Mouse (Mus musculus) C3H10T1/2 (cell line): ENCODE results near the gene Kiss1r. TPM values are rescaled to one million over a fixed set of nuclear protein-coding genes. Genes with fewer than 3 reads are reported as not detected.

ENCODE experiments used
- polyA plus RNA-seq, 2 experiments: library from polyadenylated mRNA; unstranded; fragments of >200 nt; fragmentation: generic; extraction: Trizol; gene quantifications; one replicate each; pipeline ENCODE4 v1.2.1; 2012; ENCODE audit warnings: missing spikeins in 2 of 2

The Kiss1r gene
- 1 to 10 TPM in 1 of 2 experiments, under 1 TPM in 1; 0.13 to 3.3 TPM for polyA plus RNA-seq

DNA sequence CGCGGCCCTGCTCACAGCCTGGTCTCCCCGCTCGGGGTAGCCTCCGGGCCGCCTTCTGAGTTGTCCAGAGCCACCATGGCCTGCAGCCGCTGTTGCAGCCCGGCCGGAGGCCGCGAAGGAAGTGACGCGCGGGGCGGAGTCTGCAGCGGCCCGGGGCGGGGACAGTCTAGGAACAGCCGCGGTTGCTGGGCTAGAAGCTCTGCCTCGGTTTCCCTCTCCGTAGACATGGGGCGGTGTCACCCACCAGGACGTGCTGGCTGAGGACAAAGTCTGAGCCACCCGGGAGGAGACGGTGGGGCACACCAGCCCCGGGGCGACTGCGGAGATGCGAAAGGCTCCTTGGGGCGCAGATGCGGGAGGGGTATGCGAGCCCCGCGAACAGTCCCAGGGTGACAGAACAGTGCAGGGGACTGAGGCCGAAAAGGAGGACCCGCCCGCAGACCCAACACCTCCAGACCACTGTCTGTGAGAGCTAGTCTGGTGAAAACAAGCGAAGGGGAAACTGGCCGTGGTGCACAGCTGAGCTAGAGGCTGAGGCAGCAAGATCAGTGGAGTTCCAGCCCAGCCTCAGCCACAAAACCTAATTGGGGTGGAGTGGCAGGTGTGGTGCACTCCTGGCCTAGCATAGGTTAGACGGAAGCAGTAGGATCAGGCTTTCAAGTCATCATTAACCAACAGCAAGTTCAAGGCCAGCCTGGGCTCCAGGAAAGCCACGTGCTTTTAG lies at the start of gene Kiss1r:
TSS of gene Kiss1r (plus strand) at position 164 of the 724 bp plus-strand sequence.

DNA sequence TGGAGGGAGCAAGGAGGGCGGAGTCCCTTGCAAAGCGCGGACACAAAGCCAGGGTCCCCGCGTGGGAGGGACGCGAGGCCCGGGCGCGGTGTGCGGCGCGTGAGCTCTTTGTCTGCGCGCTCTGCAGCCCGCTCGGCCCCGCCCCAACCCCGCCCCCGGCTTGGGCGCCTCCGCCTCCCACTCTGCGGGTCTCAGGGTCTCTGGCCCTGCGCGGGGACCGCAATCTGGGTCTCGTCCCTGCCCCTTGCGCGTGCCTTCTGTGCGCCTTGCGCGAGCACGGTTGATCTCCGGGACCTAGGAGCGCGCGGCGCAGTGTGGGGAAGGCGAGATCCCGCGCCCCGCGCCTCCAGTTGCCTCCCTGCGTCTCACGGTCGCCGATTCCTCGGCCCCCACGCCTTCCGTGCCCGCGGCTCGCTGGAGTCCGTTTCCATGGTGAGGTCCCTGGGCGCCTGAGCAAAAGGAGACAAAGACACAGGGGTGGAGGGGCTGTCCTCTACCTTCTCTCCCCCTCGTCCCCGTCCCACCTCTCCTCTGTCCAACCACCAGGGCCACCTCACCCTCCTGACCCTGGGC lies 42.4 kb upstream of the Kiss1r start, which contains the start of the genes Prtn3 and Plppr3:
TSS of gene Prtn3 (plus strand) at position 187 of the 573 bp plus-strand sequence.
TSS of gene Plppr3 (minus strand) at position 345 of the 573 bp plus-strand sequence.

DNA sequence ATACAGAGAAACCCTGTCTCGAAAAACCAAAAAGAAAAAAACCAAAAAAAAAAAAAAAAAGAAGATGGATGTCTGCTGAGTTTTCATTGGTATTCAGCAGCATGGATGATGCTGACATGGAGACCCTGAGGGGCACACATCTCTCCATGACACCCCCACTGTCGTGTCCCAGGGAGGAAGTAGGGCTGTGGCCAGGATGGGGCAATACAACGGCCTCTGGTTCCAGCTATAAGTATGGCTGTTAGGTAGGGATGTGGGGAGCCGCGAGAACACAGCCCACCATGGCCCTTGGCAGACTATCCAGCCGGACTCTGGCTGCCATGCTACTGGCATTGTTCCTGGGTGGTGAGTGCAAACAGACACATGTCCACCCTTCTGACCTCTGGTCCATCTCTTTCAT lies 30.7 kb upstream of the Kiss1r start, which contains the start of gene Elane:
TSS of gene Elane (plus strand) at position 194 of the 400 bp plus-strand sequence.

DNA sequence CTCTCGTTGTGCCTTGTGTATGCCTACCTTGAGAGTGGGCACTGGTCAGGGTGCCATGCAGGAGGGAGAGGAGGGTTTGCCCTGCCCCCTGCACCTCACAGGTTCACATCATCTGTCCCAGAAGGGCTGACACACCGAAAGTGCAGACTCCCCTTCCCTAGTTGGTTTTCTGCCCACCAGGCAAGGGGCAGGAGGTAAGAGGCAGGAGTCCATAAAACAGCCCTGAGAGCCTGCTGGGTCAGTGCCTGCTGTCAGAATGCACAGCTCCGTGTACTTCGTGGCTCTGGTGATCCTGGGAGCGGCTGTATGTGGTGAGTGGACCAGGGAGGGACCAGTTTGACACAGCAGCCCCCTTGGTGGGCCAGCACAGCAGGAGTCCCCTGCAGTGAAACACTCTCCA lies 26.1 kb upstream of the Kiss1r start, which contains the start of gene Cfd:
TSS of gene Cfd (plus strand) at position 184 of the 400 bp plus-strand sequence.

GRCm38 (mm10) chr10:79908167-79909091 lies 8.3 kb upstream of the Kiss1r start, which contains the start of gene Med16:
Med16 (minus strand) TSS chr10:79908923.

GRCm38 (mm10) chr10:79910556-79910955 lies 6.2 kb upstream of the Kiss1r start, which contains the start of gene Gm26602:
Gm26602 (plus strand) TSS chr10:79910856.

DNA sequence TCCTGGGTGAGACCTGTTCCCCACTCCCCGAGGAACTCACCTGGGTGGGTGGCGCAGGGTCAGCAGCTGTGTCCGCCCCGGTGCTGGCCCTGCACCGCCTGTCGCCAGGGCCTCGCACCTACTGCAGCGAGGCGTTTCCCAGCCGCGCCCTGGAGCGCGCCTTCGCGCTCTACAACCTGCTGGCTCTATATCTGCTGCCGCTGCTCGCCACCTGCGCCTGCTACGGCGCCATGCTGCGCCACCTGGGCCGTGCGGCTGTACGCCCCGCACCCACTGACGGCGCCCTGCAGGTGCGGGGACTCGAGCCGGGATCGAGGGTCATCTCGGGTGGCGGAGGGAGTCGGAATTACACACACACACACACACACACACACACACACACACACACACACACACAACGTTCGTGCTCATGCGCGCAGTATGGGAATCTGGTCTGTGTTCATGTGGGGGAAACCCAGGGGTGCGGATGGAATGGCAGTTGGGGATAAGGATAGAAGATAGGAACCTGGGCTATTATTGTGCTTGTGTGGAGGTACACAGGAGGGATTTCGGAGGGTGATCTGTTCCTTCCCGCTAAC lies 4.3 kb downstream of the Kiss1r start, which contains the start of gene R3hdm4:
TSS of gene R3hdm4 (minus strand) at position 251 of the 578 bp plus-strand sequence.

DNA sequence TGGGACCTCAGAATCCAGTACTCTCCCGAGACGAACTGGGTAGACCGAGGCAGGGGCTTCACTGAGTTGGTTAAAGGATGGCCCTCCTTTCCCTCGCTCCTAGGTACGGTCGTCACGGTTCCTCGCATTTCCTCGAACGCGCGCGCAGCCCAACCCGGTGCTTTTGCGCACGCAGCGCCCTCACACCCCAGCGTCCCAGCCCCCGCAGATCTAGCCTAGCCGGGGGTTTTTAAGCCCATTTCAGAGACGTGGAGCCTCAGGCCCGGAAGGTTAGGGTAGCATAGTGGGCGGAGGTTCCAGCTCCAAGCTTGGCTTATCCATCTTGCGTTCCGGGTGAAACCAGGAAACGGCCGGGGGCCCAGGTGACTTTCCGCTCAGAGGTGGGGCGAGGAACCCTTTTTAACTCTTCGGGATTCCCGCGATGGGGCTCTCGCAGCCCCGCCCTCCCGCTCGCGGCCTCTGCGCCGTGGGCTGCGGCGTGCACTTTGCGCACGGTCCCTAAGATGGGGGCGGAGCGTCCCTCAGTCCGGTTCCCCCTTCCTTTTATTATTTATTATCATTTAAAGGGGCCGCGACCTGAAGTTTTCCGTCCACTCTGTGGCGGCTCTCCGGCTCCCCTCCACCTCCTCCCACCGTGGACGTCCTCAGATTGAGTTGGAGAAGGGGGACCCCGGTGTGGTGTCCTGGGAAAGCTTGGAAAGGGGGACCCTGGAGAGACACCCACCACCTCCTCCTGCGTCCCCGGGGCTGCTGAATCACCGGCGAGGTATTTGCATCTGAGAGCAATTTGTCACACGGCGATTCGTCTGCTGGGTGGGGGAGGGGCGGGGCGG lies 9.9 kb downstream of the Kiss1r start, which contains the start of gene Arid3a:
TSS of gene Arid3a (plus strand) at position 553 of the 833 bp plus-strand sequence.

GRCm38 (mm10) chr10:79959847-79960601 lies 43.3 kb downstream of the Kiss1r start, which contains the start of gene Wdr18:
Wdr18 (plus strand) TSS chr10:79960152.

GRCm38 (mm10) chr10:79970415-79971182 lies 53.8 kb downstream of the Kiss1r start, which contains the start of gene Grin3b:
Grin3b (plus strand) TSS chr10:79970715.

Other genes starting within 250 kb of the Kiss1r start
- gene Tpgs1, start 247.6 kb upstream of the Kiss1r start, polyA plus RNA-seq = 100 to 1,000 TPM; 144 to 166 TPM
- 100 to 1,000 TPM in 1 of 2 experiments, 10 to 100 TPM in 1; 90.7 to 532 TPM for gene Cdc34, start 234.8 kb upstream of the Kiss1r start, polyA plus RNA-seq
- 1 to 10 TPM in 1 of 2 experiments, under 1 TPM in 1; 0.26 to 1.4 TPM for gene Gzmm, start 228.0 kb upstream of the Kiss1r start, polyA plus RNA-seq
- gene Bsg, start 212.5 kb upstream of the Kiss1r start, polyA plus RNA-seq = 1,000 to 10,000 TPM in 1 of 2 experiments, 100 to 1,000 TPM in 1; 956 to 1,508 TPM
- gene Hcn2, start 200.3 kb upstream of the Kiss1r start, polyA plus RNA-seq = 1 to 10 TPM; 2.8 to 4.9 TPM
- 10 to 100 TPM; 66.4 to 68.7 TPM for gene Polrmt, start 170.4 kb upstream of the Kiss1r start, polyA plus RNA-seq
- gene Fgf22, start 161.9 kb upstream of the Kiss1r start, polyA plus RNA-seq = under 1 TPM; 0.05 to 0.19 TPM
- gene Rnf126, start 150.0 kb upstream of the Kiss1r start, polyA plus RNA-seq = 100 to 1,000 TPM in 1 of 2 experiments, 10 to 100 TPM in 1; 81.0 to 105 TPM
- 1 to 10 TPM; 4.7 to 6.0 TPM for gene Fstl3, start 139.7 kb upstream of the Kiss1r start, polyA plus RNA-seq
- under 1 TPM; 0.07 to 0.27 TPM for gene Prss57, start 126.0 kb upstream of the Kiss1r start, polyA plus RNA-seq
- gene Palm, start 123.4 kb upstream of the Kiss1r start, polyA plus RNA-seq = 100 to 1,000 TPM in 1 of 2 experiments, 10 to 100 TPM in 1; 79.5 to 140 TPM
- under 1 TPM; 0.04 to 0.12 TPM for gene Misp, start 96.0 kb upstream of the Kiss1r start, polyA plus RNA-seq
- 100 to 1,000 TPM; 188 to 194 TPM for gene Ptbp1, start 62.5 kb upstream of the Kiss1r start, polyA plus RNA-seq
- gene Prtn3, start 42.5 kb upstream of the Kiss1r start, polyA plus RNA-seq = 1 to 10 TPM in 1 of 2 experiments, not detected in 1; 2.4 TPM
- gene Plppr3, start 42.3 kb upstream of the Kiss1r start, polyA plus RNA-seq = 1 to 10 TPM in 1 of 2 experiments, under 1 TPM in 1; 0.34 to 8.2 TPM
- under 1 TPM in 1 of 2 experiments, not detected in 1; 0.06 TPM for gene Elane, start 30.7 kb upstream of the Kiss1r start, polyA plus RNA-seq
- gene Cfd, start 26.1 kb upstream of the Kiss1r start, polyA plus RNA-seq = under 1 TPM in 1 of 2 experiments, not detected in 1; 0.05 TPM
- gene Med16, start 8.0 kb upstream of the Kiss1r start, polyA plus RNA-seq = 10 to 100 TPM; 43.2 to 83.7 TPM
- not detected for gene Gm26602, start 6.1 kb upstream of the Kiss1r start, polyA plus RNA-seq
- 100 to 1,000 TPM in 1 of 2 experiments, 10 to 100 TPM in 1; 61.0 to 121 TPM for gene R3hdm4, start 4.2 kb downstream of the Kiss1r start, polyA plus RNA-seq
- under 1 TPM; 0.29 to 0.85 TPM for gene Arid3a, start 10.1 kb downstream of the Kiss1r start, polyA plus RNA-seq
- 100 to 1,000 TPM in 1 of 2 experiments, 10 to 100 TPM in 1; 29.0 to 130 TPM for gene Wdr18, start 43.2 kb downstream of the Kiss1r start, polyA plus RNA-seq
- gene Grin3b, start 53.7 kb downstream of the Kiss1r start, polyA plus RNA-seq = under 1 TPM; 0.12 to 0.79 TPM
- 100 to 1,000 TPM; 105 to 141 TPM for gene Tmem259, start 67.4 kb downstream of the Kiss1r start, polyA plus RNA-seq
- gene Cnn2, start 71.6 kb downstream of the Kiss1r start, polyA plus RNA-seq = 100 to 1,000 TPM; 426 to 430 TPM
- gene Abca7, start 79.5 kb downstream of the Kiss1r start, polyA plus RNA-seq = 1 to 10 TPM; 3.5 to 8.4 TPM
- under 1 TPM; 0.58 to 0.84 TPM for gene Arhgap45, start 99.7 kb downstream of the Kiss1r start, polyA plus RNA-seq
- 100 to 1,000 TPM; 195 to 403 TPM for gene Polr2e, start 122.8 kb downstream of the Kiss1r start, polyA plus RNA-seq
- gene Gpx4, start 130.2 kb downstream of the Kiss1r start, polyA plus RNA-seq = 1,000 to 10,000 TPM; 1,157 to 1,905 TPM
- 10 to 100 TPM; 15.6 to 42.5 TPM for gene Sbno2, start 188.6 kb downstream of the Kiss1r start, polyA plus RNA-seq
- 100 to 1,000 TPM in 1 of 2 experiments, 10 to 100 TPM in 1; 91.0 to 141 TPM for gene Stk11, start 198.8 kb downstream of the Kiss1r start, polyA plus RNA-seq
- gene Atp5d, start 221.7 kb downstream of the Kiss1r start, polyA plus RNA-seq = 1,000 to 10,000 TPM in 1 of 2 experiments, 100 to 1,000 TPM in 1; 776 to 1,441 TPM
- 10 to 100 TPM in 1 of 2 experiments, 1 to 10 TPM in 1; 4.8 to 18.5 TPM for gene Cbarp, start 223.9 kb downstream of the Kiss1r start, polyA plus RNA-seq
- 10 to 100 TPM; 25.4 to 86.5 TPM for gene Midn, start 231.3 kb downstream of the Kiss1r start, polyA plus RNA-seq
- 100 to 1,000 TPM in 1 of 2 experiments, 10 to 100 TPM in 1; 20.0 to 104 TPM for gene Cirbp, start 249.0 kb downstream of the Kiss1r start, polyA plus RNA-seq